Mouse (Mus musculus) spleen, adult 18-20 months (tissue): Measurements from ENCODE around the gene Ttc12.

Experiments
- DNase-seq, 2 experiments: peaks; one replicate each; pipeline ENCODE4 v3.0.0; 2022; ENCODE audit warnings: mixed read lengths in 2 of 2

Ttc12 gene

DNA sequence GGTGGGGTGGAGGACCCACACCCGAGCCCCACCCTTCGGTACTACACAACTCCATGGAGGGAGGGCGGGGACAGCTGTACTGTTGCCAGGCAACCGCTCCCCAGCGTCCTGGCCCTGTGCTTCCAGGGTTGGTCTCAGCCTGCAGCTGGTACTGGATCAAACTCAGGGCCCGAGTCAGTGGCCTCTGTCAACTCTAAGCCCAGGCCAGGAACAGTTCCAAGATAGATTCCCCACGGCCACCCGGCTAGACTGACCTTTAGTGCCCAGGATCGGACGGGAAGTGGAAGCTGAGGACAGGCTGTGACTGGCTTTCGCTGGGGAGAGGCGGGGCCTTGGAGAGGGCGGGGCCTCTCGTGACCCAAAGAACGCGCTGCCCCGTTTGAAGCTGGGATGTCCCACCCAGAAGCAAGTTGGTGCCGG, at the start of gene Ttc12:
TSS of gene Ttc12 (minus strand) at position 334 of the 420 bp plus-strand sequence.
- peak; percentile 28 to 48 for DNase-seq

DNA sequence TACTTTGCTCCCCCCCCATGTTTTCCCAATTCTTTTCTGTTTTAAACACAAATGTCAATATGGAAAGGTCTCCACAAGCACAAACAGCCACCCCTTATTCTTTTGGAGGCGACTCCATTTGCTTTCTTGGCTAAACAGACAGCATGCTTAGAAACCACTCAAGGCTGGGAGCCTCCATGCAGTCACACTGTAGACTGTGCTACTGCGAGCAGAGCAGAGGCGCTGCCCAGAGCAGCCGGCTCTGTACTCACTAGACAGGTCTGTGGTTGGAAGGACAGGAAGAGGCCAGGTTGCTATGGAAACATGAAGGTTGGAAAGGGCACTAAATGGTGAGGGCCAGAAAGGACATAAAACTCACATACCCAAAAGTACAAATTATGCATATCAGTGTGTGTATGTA, 48.9 kb upstream of the Ttc12 start:
- DNase-seq = no peak

DNA sequence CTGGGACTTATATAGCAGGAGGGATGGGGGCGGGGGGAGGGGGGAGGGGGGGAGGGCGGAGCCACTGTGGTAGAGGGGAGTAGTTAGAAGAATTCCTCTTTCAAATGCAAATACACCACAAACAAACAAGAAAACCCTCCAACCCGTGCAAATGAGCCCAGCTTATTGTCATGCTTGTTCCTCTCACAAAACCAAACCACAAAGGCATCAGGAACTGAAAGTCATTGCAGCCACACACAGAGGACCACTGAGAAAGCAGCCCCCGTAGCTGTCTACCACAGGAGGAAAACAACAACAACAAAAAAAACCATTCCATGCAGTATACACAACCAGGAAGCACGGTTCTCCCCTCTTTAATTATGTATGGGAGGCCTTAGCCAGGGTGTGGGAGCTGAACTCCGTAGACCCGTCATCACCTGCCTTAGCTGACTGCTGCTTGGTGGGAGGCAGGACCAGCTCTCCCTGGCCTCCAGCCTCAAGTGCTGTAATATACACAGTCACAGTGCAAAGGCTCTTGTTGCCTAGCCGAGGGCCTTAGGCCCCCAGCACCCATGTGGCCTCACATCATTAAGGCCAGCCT, 48.0 kb upstream of the Ttc12 start:
- DNase-seq = no peak

DNA sequence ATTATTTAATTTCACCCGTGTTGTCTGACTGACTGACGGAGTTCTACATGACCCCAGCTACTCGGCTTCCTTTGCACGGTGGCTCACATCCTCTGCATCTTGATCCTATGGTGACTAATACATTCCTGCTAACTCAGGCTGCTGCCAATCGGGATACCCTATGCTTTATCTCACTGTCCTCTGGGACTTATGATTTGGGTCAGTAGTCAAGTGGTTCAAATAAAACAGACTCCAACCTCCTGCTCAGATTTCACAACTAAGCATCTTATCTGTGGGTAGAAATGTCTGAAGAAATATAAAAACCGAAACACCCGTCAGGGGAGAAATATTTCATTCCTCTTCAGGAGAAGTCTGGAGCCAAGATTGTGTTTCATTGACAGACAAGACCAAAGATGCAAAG, 47.4 kb upstream of the Ttc12 start:
- DNase-seq = no peak

DNA sequence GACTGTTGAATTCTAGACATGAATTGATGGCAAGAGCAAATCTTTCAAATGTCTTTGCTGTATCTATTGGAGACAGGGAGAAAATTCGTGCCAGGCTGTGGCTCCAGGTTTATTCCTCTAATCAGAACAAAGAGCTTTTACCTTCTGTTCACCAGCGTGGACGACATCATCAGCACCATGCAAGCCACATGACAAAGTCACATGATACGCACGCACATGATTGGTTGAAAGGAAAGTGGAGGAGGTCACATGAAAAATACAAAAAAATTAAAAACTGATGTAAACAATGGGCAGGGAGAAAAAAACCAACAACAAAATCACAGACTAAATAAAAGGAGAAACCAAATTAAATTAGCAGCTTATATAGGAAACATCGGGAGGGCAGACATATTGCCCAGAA, 45.8 kb upstream of the Ttc12 start:
- DNase-seq = no peak

DNA sequence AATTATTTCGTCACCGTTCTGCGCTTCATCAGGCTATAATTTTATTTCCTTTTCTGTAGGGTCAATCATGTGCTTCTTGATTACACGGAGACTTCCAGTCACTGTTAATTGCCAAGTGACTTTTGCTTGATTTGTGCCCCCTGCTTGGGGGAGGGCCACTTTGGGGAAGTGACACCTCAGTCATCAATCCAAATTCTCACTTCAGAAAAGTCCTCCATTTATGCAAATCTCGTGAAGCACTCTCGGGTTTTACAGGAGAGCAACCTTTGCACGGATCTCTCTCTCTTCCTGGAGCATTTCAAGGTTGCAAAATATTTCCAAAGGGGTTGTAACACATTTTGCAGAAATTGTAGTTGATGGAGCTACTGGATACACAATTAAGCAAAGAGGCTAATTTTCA, 45.2 kb upstream of the Ttc12 start:
- DNase-seq = no peak

DNA sequence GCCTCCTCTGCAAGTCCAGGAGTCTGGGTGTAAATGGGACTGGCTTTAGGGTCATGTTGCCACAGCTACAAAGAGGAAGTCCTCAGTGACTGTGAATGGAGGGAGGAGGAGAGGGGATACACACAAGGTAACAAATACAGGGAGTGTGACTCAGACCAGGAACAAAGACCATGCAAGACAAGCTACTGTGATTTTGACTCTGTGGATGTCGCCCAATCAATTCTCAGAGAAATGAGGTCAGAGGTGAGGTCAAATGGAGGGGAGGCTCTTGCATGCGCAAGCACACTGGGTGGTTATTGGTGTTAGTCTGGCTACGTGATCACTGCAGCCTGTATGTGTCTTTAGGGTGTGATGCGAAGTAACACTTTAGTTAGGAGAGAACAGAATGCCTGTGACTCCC, 44.7 kb upstream of the Ttc12 start:
- DNase-seq = no peak

DNA sequence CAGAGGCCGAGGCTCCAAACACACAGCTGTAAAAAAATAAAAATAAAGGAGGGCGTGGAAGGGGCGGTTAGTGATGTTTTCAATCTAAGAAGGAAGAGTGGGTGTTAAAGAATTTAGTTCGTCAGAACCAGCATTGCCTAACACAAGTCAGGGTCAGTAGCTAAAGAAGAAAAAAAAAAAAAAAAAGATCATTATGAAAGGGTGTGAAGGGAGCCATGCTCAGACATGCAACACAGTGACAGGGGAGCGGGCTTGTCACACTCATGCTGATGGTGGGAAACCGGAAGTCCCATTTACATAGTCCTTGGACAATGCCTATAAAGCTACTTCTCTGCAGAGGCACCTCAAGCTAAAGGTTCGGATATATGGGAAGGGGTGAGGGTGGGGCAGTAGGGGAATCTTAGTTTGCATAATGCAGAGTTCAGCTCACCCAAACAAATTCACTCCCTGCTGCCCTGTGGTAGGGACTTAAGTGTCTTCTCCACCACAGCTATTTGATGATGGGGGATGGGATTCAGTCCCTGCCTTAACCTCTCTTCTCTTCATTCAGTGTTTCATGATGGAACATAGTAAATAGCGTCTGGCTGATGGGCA, 43.4 kb upstream of the Ttc12 start:
- DNase-seq = no peak

DNA sequence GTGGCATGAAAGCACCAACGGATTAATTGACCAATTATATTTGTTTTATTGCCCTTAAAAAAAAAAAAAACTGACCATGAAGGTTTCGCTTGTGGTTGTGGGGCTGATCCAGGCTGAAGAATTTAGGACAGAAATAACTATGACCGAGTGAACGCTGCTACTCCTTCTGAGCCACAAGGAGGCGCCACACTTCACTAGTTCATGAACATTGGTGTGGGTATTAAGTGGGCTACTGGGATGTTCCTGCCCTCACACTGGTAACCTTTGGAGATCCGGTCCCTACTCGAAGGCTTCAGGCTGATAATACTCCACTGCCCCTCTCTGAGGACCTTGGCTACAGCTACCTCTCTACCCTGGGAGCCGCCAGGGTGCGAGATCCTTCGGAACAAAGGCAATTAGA, 42.9 kb upstream of the Ttc12 start:
- no peak for DNase-seq

DNA sequence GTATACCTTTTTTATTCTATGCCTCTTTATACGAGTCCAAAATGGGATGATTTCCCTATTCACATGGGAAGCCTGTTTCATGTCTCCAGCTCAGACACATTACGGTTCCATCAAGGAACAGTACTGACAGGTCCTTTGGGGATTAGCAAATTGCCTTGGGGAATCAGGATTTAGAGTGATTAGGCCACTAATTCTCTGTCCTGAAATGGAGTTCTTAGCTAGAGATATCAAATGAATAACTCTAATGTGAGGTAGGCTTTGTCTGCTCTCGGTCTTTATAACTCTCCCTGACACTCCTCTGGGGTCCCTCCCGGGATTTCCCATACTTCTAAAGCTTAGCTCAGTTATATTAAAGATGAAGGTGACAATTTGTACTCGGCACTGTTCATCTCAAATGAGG, 42.0 kb upstream of the Ttc12 start:
- no peak for DNase-seq

DNA sequence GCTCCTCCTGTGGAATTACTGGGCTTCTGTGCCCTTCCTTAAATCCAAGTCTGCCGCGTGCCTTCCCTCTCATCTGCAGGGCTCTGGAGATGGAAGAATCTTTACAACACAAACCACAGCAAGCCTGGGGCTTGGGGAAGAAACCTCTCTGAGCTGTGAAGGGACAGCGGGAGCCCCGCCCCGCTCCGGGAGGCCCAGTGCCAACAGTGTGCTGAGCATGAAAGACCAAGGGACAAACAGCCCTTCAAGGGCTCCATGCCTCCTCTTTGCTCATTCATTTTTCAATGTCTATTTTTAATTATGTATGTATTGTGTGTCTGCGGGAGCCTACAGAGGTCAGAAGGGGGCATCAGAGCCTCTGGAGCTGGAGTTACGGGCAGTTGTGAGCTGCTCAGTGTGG, 41.3 kb upstream of the Ttc12 start:
- DNase-seq = no peak

DNA sequence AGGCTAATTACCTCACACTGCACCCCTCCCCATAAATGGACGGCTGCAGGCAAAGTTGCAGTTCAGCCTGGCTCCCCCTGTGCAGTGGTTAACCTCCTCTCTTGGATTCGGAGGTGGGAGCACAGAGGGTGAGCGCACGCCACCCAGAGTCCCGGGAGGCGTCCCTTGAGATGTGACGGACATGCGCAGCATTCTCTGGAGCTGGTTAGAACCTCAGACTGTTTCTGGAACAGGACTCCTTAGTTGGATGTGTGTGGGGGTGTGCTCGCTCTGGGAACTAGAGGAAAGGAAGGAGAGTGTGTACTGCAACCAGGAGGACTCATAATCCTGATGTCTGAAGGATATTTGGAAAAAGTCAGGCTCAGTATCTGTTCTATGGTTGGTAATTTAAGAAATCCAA, 38.7 kb upstream of the Ttc12 start:
- no peak for DNase-seq

DNA sequence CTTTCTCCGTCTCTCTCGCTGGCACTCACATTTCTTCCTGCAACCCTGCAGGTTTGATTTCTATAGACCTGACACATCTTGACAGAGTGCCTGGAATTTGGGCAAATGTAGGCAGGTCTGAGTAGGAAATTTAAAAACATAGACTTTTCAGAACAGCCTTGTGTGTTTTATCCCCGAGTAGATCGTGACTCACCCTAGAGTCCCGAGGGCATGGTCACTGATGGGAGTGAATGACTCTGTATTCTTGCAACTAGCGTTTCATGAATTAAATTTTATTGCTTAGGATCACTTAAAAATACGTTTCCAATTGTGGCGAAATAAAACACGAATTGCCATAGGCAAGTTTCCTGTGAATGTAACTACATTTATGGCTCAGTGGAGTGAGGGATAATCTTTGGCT, 37.9 kb upstream of the Ttc12 start:
- no peak for DNase-seq

DNA sequence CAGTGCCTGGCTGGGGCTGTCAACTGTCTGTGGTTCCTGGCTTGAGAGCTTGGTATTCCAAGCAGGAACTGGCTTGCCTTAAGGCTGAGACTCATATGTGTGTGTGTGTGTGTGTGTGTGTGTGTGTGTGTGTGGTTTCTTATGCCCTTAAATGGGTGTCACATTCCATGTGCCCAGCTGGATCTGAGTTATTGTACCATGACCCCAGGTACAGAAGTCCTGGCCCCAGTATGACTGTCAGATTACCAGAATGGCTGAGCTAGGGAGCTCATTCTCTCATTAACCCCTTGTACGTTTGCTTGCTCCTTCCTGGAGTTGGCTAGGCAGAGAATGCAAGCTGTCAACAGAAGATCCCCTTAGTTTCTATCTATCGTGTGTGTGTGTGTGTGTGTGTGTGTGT, 28.3 kb upstream of the Ttc12 start:
- DNase-seq = no peak

DNA sequence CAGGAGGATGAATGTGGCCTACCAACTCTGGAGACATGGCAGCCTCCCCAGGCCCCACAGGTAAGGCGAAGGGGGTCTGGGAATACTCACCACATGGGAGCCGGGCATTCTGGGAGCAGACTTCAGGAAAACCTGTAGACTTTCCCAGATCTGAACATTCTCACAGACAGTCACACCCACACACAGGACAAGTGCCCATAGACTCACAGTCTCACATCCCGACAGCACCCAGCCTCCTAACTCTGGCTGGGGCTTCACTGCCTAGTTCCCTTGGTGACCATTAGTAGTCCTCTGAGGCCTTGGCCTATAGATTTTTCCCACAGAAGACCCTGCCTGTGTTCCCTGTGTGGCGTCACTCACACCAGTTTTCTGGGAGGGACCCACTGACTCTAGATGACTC, 24.6 kb upstream of the Ttc12 start:
- DNase-seq = no peak

DNA sequence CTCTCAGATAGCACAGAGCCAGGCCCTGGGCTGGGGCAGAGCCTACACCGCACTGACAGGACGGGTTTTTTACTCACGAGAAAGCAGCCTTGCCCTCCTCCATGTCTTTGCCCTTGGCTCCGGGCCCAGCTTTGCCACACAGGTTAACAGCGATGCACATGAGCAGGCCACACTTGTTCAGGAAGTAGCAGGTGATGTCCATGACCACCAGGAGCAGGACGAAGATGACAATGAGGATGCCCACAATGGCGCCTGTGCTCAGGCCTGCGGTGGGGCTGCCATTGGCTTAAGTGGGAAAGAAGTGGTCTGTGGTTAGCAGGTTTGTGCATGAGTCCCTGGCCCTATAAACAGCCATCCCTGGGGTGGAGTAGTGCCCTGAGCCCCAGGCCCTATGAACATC, 23.6 kb upstream of the Ttc12 start:
- no peak for DNase-seq

DNA sequence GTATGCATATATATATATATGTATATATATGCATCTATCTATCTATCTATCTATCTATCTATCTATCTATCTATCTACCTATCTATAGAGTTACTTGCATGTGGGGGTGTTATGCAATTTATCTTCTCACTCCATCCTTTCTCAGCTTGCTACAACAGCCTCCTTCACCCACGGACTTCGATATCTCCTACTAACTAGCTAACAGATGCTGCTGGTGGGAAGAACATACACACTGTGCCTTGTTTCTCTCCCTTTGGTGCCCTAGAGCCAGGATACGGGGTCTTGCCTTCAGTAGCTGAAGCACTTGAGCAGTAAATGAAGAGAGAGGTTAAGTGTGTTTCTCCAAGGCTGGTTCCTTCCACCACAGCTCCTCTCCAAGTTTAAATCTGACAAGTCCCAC, 23.1 kb upstream of the Ttc12 start:
- no peak for DNase-seq

DNA sequence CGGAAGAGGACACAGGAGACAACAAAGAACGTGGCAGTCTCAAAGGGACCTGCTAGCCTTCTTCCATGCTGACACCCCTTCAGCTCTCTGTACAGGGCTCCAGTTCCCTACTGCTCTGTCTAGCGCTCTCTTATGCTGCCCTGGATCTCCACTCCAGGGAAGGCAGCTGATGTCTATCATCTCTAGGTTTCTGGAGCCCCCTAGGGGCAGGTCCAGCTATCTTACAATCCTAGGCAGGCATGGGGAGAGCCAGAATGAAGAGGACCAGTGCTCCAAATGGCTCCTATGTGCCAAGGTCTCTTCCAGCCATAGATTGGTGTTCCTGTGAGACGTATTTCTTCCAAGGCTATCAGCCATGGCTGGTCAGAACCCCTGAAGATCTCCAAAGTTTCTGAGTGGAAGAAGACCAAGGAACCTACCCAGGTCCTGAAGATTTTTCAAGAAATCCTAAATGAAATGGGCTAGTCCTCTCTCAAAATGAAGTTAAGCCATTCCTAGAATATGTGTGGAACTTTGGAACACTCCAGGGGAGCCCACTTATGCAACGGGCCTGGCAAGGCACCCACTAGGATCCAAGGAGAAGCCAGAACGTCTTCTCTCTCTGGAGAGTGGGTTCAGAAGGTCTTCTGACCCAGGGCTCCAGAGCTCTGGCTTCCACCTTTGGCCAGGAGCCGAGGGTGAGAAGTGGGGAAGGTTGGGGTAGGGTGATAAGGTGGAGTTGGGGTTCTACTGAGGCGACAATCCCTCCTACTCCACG, 22.0 kb upstream of the Ttc12 start:
- DNase-seq = no peak

DNA sequence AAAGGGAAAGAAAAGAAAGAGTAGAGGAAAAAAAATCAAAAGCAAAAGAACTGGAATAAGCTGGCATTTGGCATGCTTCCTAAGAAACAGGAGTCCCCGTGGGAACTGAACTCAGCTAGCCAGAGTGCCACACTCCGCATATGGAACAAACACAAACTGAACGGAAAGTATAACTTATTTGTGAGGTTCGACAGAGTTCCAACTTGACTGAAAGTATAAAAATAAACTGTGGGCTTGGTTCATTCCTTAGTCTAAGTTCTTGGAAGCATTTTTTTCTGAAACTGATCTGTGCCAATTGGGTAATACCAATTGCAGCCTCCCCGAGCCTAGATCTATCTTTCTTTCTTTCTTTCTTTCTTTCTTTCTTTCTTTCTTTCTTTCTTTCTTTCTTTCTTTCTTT, 18.6 kb upstream of the Ttc12 start:
- no peak for DNase-seq

DNA sequence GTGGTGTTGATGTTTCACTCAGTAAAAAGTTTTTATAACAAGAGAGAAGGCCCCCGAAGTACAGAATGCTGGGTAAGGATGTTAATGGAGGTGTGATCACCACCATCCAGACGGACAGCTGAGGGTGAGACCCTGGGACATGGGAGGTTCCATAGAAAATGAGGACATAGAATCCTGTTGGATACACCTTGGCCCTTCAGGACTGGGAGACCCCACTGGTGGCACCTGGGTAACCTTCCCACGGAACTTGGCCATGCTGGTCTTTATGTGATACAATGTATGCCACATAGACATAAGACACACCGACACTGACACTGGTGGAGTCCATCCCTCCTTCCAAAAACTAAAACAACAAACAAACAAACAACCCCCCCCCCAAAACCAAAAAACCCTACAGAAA, 16.2 kb upstream of the Ttc12 start:
- no peak for DNase-seq

DNA sequence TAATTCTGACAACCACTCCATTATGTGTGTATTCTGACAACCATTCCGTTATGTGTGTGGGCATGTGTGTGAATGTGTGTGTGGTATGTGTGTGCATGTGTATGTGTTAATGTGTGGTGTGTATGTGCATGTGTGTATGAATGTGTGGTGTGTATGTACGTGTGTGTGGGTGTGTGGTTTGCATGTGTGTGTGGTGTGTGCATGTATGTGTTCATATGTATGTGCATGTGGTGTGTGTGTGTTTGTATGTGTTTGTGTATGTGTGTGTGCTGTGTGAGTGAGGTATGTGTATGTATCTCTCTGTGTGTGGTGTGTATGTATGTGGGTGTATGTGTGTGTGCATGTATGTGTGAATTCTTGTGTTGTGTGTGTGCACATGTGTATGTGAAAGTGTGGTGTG, 13.9 kb upstream of the Ttc12 start:
- no peak for DNase-seq

DNA sequence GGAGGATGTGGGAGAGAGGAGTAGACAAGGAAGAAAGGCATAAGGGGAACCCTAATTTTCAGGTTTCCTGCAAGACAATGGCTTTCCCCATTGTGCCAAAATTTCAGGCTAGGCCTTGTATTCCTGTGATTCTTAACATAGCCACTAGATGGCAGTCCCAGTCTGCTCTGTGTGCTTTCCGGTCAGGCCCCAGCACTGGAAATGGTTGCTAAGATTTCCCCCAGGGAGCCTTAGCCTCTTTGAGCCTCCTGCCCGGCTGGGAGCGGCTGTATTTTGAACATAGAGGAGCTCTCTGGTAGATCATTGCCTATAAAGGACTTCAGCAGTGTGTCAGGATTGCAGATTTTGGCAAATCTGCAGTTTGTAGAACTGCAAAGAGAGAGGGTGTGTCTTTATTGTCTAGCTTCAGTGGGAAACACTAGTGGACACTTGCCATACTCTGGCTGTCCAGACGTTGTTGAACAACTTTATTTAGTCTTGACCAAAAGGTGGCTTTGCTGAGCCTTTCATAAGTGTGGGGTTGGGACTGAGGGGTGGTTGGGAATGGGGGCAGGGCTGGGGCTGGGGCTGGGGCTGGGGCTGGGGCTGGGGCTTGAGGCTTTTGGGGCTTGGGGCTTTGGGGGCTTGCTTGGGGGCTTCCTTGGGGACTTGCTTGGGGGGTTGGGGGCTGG, 8.1 kb upstream of the Ttc12 start:
- DNase-seq = peak in 1 of 2 experiments; percentile 10

DNA sequence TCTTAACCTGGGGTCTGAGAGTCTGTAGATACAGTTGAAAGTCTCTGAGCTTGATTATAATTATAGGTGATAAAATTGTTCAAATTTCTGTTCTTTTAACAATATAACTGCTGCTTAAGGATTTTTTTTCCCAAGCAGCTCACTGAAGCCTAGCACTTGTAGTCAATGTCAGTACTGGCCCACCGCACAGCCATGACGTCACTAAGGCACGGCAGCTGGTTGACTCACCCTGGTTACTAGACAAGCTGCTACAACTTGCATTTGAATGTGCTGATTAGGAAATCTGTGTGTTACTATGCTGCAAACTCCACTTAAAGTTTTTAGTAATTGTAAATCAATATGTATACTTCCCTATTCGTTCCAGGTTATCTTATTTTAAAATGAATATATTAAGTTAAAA, 4.6 kb upstream of the Ttc12 start:
- no peak for DNase-seq
